In genomic region chr1:155973068-155973718, GRCm38 (mm10) we compare ENCODE assay signal across 8 mouse cellular contexts. TPM values are rescaled to one million over a fixed set of nuclear protein-coding genes. Genes with fewer than 3 reads are reported as not detected.
DNase-seq lines count a peak whose midpoint lies in the region; ATAC-seq lines count a peak whose summit lies in the region.

Cep350 (minus strand) TSS chr1:155973255.

- H3K27ac ChIP-seq in hindbrain, embryonic 16.5 days (ENCODE audit: low read depth, low read length) = peak within 1 kb of the TSS; percentile 97
- peak within 1 kb of the TSS; percentile 81 for H3K27ac ChIP-seq in macrophage

- H3K4me3 ChIP-seq in hindbrain, embryonic 16.5 days (ENCODE audit: low read length) = peak within 1 kb of the TSS; percentile 98
- peak within 1 kb of the TSS; percentile 72 for H3K4me3 ChIP-seq in macrophage (ENCODE audit: inconsistent target)

- H3K79me2 ChIP-seq in macrophage (ENCODE audit: inconsistent target) = peaks cover 45% of the 10 kb centered on the region

- no peaks in the 10 kb centered on the region for H3K9me3 ChIP-seq in hindbrain, embryonic 16.5 days (ENCODE audit: control insufficient read depth, low read length)

- no peaks in the 10 kb centered on the region for H3K36me3 ChIP-seq in hindbrain, embryonic 16.5 days (ENCODE audit: control insufficient read depth, insufficient read depth, low read length)
- no peaks in the 10 kb centered on the region for H3K36me3 ChIP-seq in macrophage (ENCODE audit: inconsistent target)

- WGBS in hindbrain, embryonic 16.5 days = under 1% methylated on average over 48 of the region's 57 CpGs
- under 1% methylated on average over 42 of the region's 57 CpGs for WGBS in macrophage (ENCODE audit: missing documents)

- peak; percentile 99 for ATAC-seq in hindbrain, embryonic 16.5 days

- DNase-seq in WW6 (ENCODE audit: low read depth, low spot score) = peak; percentile 90
- peak; percentile 92 to 95 for DNase-seq in cerebellum, postnatal 4 days (ENCODE audit: low spot score in 2 of 2)
- peak; percentile 98 for DNase-seq in gastrocnemius, adult 18-20 months (ENCODE audit: low spot score)
- DNase-seq in left cerebral cortex, adult 18-20 months (ENCODE audit: low spot score in 2 of 2) = peak; percentile 96 to 97
- DNase-seq in right cerebral cortex, adult 18-20 months = peak; percentile 98
- peak; percentile 77 for DNase-seq in urinary bladder, postnatal 10 days (ENCODE audit: low spot score)

- no peaks in the 10 kb centered on the region for H3K27me3 ChIP-seq in hindbrain, embryonic 16.5 days (replicated peaks; ENCODE audit: control insufficient read depth, insufficient read depth, low read length)

- H3K9ac ChIP-seq in hindbrain, embryonic 16.5 days (ENCODE audit: low read depth, low read length) = peak within 1 kb of the TSS; percentile 99

- peak within 1 kb of the TSS; percentile 81 for H3K4me2 ChIP-seq in hindbrain, embryonic 16.5 days (ENCODE audit: low read length)

- H3K4me1 ChIP-seq in hindbrain, embryonic 16.5 days (ENCODE audit: control insufficient read depth, insufficient read depth, low read depth, low read length) = peaks cover 16% of the 10 kb centered on the region

RNA-seq across cellular contexts. Expression of gene Cep350, which starts in this region (rescaled TPM):
- total RNA-seq in gastrocnemius, adult 18-20 months (2021) = 10 to 100 TPM; 34.5 to 34.6 TPM
- polyA plus RNA-seq in hindbrain, embryonic 16.5 days (2015; fragmentation: Nextera tagmentation; extraction: Ambion mirVana) = 8.5 and 8.7 TPM in 2 replicates
- 10 to 100 TPM; 47.9 to 53.9 TPM for total RNA-seq in left cerebral cortex, adult 18-20 months (2021)
- 100 to 1,000 TPM; 226 to 493 (median 310) TPM for total RNA-seq in macrophage (2018; cell fraction: chromatin; rRNA removed)
- total RNA-seq in macrophage (2018; cell fraction: cytosol; rRNA removed) = 10 to 100 TPM; 27.2 to 53.9 (median 40.1) TPM
- total RNA-seq in macrophage (2018; cell fraction: nucleus; rRNA removed) = 100 to 1,000 TPM; 117 to 399 (median 170) TPM
- 15.1 to 24.6 TPM (median 18.4 TPM) in 3 replicates for polyA plus RNA-seq in macrophage (2018)

Comparison
In these comparisons a context has a peak if more than half of its experiments do, and no peak if none do; other contexts are left out.
1. Peak in every context shown above with its lines: DNase-seq, ATAC-seq, H3K4me3 ChIP-seq and H3K27ac ChIP-seq.